Mouse (Mus musculus) embryonic facial prominence, embryonic 15.5 days (tissue): ENCODE measurements around the gene 1700015G11Rik. TPM values are rescaled to one million over a fixed set of nuclear protein-coding genes. Genes with fewer than 3 reads are reported as not detected.

Source experiments
- ATAC-seq: fragments of 200-750 bp; cut with Nextera tagmentation; 2 replicates; pipeline ENCODE4 v1.8.0; 2017; ENCODE audit warnings: low read depth, moderate TSS enrichment; ENCODE audit not compliant: insufficient number of reproducible peaks, low FRiP score, low TSS enrichment
- H3K27ac ChIP-seq: fragments of 300-500 bp; sonication (generic); replicated peaks from 2 replicates; pipeline ENCODE4 v1.5.1; 2015; ENCODE audit warnings: mild to moderate bottlenecking, inconsistent platforms
- H3K27me3 ChIP-seq: fragments of 300-500 bp; sonication (generic); 2 replicates; pipeline ENCODE4 v1.6.1; 2015; ENCODE audit warnings: inconsistent platforms
- H3K36me3 ChIP-seq: fragments of 300-500 bp; sonication (generic); 2 replicates; pipeline ENCODE4 v1.6.1; 2015; ENCODE audit warnings: mild to moderate bottlenecking, inconsistent platforms
- H3K4me1 ChIP-seq: fragments of 300-500 bp; sonication (generic); 2 replicates; pipeline ENCODE4 v1.6.1; 2015; ENCODE audit warnings: inconsistent platforms
- H3K4me2 ChIP-seq: fragments of 300-500 bp; sonication (generic); replicated peaks from 2 replicates; pipeline ENCODE4 v1.6.1; 2015; ENCODE audit warnings: mild to moderate bottlenecking, inconsistent platforms
- H3K4me3 ChIP-seq: fragments of 300-500 bp; sonication (generic); replicated peaks from 2 replicates; pipeline ENCODE4 v1.5.1; 2015; ENCODE audit warnings: mild to moderate bottlenecking, inconsistent platforms
- H3K9ac ChIP-seq: fragments of 300-500 bp; sonication (generic); 2 replicates; pipeline ENCODE4 v1.6.1; 2015; ENCODE audit warnings: inconsistent platforms
- H3K9me3 ChIP-seq: fragments of 300-500 bp; sonication (generic); replicated peaks from 2 replicates; pipeline ENCODE4 v1.6.1; 2016; ENCODE audit warnings: inconsistent platforms
- WGBS: fragments of 180-500 bp; shearing (Covaris S2); methylation state at CpG from one replicate; pipeline ENCODE4 v1.1.7; 2015; 5-methylcytosine and 5-hydroxymethylcytosine counted together
- polyA plus RNA-seq: library from polyadenylated mRNA; unstranded; fragments of >200 nt; fragmentation: Nextera tagmentation; extraction: Ambion mirVana; gene quantifications from 2 replicates; pipeline ENCODE4 v1.2.1, GENCODE M21; 2015

Gene 1700015G11Rik
- polyA plus RNA-seq, 1 experiment from 2014 or later: not detected

- Histone ChIP-seq H3K9ac (no peak overlapping the region), H3K27ac (no peak overlapping the region), H3K36me3 (no peaks in the 10 kb centered on the region), H3K4me1 (peaks cover 5% of the 10 kb centered on the region; the same call in 1 of the 2 replicates), H3K27me3 (no peaks in the 10 kb centered on the region), H3K9me3 (no peaks in the 10 kb centered on the region), H3K4me2 (no peak overlapping the region), H3K4me3 (no peak overlapping the region)
- ATAC-seq: no peak
- WGBS: 55% methylated on average over 4 of the region's 4 CpGs
Observed at GRCm38 (mm10) chr7:51967581-51967980, 47.9 kb downstream of the 1700015G11Rik start.

- no peak for ATAC-seq
- 92% methylated on average over 7 of the region's 7 CpGs for whole genome bisulfite sequencing
- no peaks in the 10 kb centered on the region for H3K9me3 ChIP-seq
- H3K27me3 ChIP-seq: no peaks in the 10 kb centered on the region
- no peak overlapping the region for H3K27ac ChIP-seq
- no peak overlapping the region for H3K4me2 ChIP-seq
- no peak overlapping the region for H3K4me3 ChIP-seq
- peaks cover 5% of the 10 kb centered on the region; the same call in 1 of the 2 replicates for H3K4me1 ChIP-seq
- no peak overlapping the region for H3K9ac ChIP-seq
- H3K36me3 ChIP-seq: no peaks in the 10 kb centered on the region
Observed at GRCm38 (mm10) chr7:51964681-51965080, 50.8 kb downstream of the 1700015G11Rik start.

GRCm38 (mm10) chr7:51962219-51962952 is 53.1 kb downstream of the 1700015G11Rik start:
- 69% methylated on average over 10 of the region's 10 CpGs for WGBS
- no peak overlapping the region for H3K4me2 ChIP-seq
- H3K36me3 ChIP-seq: no peaks in the 10 kb centered on the region
- no peak for ATAC-seq
- no peaks in the 10 kb centered on the region for H3K4me1 ChIP-seq
- no peaks in the 10 kb centered on the region for H3K9me3 ChIP-seq
- H3K4me3 ChIP-seq: no peak overlapping the region
- no peaks in the 10 kb centered on the region for H3K27me3 ChIP-seq
- H3K27ac ChIP-seq: no peak overlapping the region
- H3K9ac ChIP-seq: no peak overlapping the region

Other genes starting within 250 kb of the 1700015G11Rik start
- 37.7 and 45.0 TPM in 2 replicates for gene Gas2, start 153.7 kb downstream of the 1700015G11Rik start, polyA plus RNA-seq
- gene Fancf, start 153.5 kb downstream of the 1700015G11Rik start, polyA plus RNA-seq: 10.1 and 11.3 TPM in 2 replicates
- gene Svip, start 9.7 kb downstream of the 1700015G11Rik start, polyA plus RNA-seq: 6.1 and 6.3 TPM in 2 replicates